Mouse (Mus musculus): ENCODE results near the gene Fkrp. TPM values are rescaled to one million over a fixed set of nuclear protein-coding genes. Genes with fewer than 3 reads are reported as not detected.

Gene Fkrp
- total and polyA plus RNA-seq, 2 experiments from 2014 or later: 37.8 to 54.6 TPM

DNA sequence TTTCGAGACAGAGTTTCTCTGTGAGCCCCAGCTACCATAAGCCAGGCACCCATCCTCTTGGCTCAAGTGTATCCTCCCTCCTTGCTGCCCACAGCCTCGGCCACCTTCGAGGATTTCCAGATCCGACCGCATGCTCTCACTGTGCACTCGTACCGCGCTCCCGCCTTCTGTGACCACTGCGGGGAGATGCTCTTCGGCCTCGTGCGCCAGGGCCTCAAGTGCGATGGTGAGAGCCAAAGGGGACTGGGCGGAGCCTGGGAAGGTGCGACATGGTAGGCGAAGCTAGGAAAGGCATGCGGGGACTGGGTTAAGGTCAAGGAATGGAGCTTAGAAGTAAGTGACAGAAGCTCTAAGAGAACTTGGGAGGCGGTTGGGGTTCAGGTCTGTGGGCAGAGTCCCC, 31.0 kb upstream of the Fkrp start:
- Histone ChIP-seq H3K9ac (no peak overlapping the region), H3K27me3 (ENCODE audit: insufficient read depth, low read length) (no peaks in the 10 kb centered on the region), H3K4me1 (ENCODE audit: insufficient read depth) (no peaks in the 10 kb centered on the region), H3K27ac (ENCODE audit: low read depth, low read length) (no peak overlapping the region), H3K9me3 (ENCODE audit: low read length) (no peaks in the 10 kb centered on the region), H3K4me3 (ENCODE audit: low read depth, low read length) (no peak overlapping the region), H3K4me2 (ENCODE audit: low read depth) (no peak overlapping the region), H3K36me3 (ENCODE audit: insufficient read depth) (0 out of 2 replicates have a peak, but pooled peaks cover 2% of the 10 kb centered on the region)
- no peak for TF ChIP-seq CTCF (IDR thresholded peaks at IDR 0.05; ENCODE audit: low read depth)
- 88% methylated on average over 19 of the region's 19 CpGs for WGBS
- no peak for ATAC-seq
- no peak for DNase-seq

- H3K36me3 ChIP-seq (ENCODE audit: insufficient read depth): no peaks in the 10 kb centered on the region
- TF ChIP-seq CTCF (IDR thresholded peaks at IDR 0.05; ENCODE audit: low read depth): no peak
- no peaks in the 10 kb centered on the region for H3K27me3 ChIP-seq (ENCODE audit: insufficient read depth, low read length)
- WGBS: 97% methylated on average over 5 of the region's 5 CpGs
- H3K9me3 ChIP-seq (ENCODE audit: low read length): no peaks in the 10 kb centered on the region
- ATAC-seq (no peak), DNase-seq (no peak)
- no peak overlapping the region for H3K4me3 ChIP-seq (ENCODE audit: low read depth, low read length)
- no peak overlapping the region for H3K9ac ChIP-seq
- no peaks in the 10 kb centered on the region for H3K4me1 ChIP-seq (ENCODE audit: insufficient read depth)
- H3K27ac ChIP-seq (ENCODE audit: low read depth, low read length): no peak overlapping the region
- no peak overlapping the region for H3K4me2 ChIP-seq (ENCODE audit: low read depth)
Measured at GRCm38 (mm10) chr7:16846775-16847174, 30.2 kb upstream of the Fkrp start.

DNA sequence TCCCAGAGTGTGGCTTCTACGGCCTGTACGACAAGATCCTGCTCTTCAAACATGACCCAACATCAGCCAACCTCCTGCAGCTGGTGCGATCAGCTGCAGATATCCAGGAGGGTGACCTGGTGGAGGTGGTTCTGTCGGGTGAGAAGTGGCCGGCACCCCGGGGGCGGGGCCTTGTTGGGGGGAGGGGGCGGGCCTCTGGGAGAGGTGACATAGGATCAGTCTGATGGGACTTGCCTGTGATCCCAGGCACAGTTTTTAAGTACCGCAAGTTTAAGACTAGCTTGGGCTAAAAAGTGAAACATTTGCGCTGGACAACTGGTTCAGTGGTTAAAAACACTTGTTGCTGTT, 29.3 kb upstream of the Fkrp start:
- H3K4me1 ChIP-seq (ENCODE audit: insufficient read depth): no peaks in the 10 kb centered on the region
- H3K27me3 ChIP-seq (ENCODE audit: insufficient read depth, low read length): no peaks in the 10 kb centered on the region
- H3K9ac ChIP-seq: no peak overlapping the region
- no peaks in the 10 kb centered on the region for H3K9me3 ChIP-seq (ENCODE audit: low read length)
- no peak overlapping the region for H3K27ac ChIP-seq (ENCODE audit: low read depth, low read length)
- DNase-seq (no peak), ATAC-seq (no peak)
- H3K4me3 ChIP-seq (ENCODE audit: low read depth, low read length): no peak overlapping the region
- peaks cover 6% of the 10 kb centered on the region for H3K36me3 ChIP-seq (ENCODE audit: insufficient read depth)
- no peak overlapping the region for H3K4me2 ChIP-seq (ENCODE audit: low read depth)
- TF ChIP-seq CTCF (IDR thresholded peaks at IDR 0.05; ENCODE audit: low read depth): no peak
- WGBS: 48% methylated on average over 10 of the region's 10 CpGs

DNA sequence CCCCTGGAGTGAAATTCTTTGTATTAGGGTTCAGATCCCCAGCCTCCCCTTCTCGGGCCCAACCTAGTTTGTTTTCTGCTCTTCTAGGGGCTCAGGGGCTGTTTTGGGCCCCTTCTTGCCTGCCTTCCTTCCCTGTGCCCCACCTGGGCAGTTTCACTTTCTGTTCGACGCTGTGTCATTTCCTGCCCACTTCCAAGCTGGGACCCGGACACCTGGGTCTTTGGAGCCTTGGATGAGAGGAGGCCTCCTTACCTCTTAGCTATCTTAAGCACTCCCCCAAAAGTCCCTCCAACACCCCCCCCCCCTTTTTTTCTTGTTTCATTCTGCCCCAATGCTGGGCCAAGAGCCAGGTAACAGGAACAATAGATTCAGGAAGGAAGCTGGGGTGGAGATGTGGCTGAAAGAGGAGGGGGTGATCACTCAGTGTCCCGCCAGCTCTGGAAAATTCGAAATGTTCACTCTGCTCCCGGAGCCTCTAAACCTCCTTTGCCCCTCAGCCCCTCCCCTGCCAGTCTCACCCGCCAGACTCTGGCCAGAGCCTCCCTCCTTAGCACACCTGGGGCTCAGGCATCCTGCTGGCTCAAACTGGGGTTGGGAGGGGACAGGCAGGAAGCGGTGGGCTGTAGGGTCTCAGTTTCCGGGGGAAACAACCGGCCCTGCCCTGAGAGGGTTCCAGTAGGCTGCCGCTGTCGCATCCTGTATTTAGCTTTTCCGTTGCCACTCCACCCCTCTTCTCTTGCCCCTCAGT, 28.7 kb upstream of the Fkrp start:
- no peaks in the 10 kb centered on the region for H3K9me3 ChIP-seq (ENCODE audit: low read length)
- no peak overlapping the region for H3K27ac ChIP-seq (ENCODE audit: low read depth, low read length)
- peaks cover 12% of the 10 kb centered on the region for H3K36me3 ChIP-seq (ENCODE audit: insufficient read depth)
- TF ChIP-seq CTCF (IDR thresholded peaks at IDR 0.05; ENCODE audit: low read depth): no peak
- no peak overlapping the region for H3K4me3 ChIP-seq (ENCODE audit: low read depth, low read length)
- H3K27me3 ChIP-seq (ENCODE audit: insufficient read depth, low read length): no peaks in the 10 kb centered on the region
- peak overlapping the region; percentile 4; the same call in 1 of the 2 replicates for H3K4me2 ChIP-seq (ENCODE audit: low read depth)
- no peak overlapping the region for H3K9ac ChIP-seq
- 37% methylated on average over 14 of the region's 14 CpGs for WGBS
- H3K4me1 ChIP-seq (ENCODE audit: insufficient read depth): no peaks in the 10 kb centered on the region
- ATAC-seq (no peak), DNase-seq (no peak)

DNA sequence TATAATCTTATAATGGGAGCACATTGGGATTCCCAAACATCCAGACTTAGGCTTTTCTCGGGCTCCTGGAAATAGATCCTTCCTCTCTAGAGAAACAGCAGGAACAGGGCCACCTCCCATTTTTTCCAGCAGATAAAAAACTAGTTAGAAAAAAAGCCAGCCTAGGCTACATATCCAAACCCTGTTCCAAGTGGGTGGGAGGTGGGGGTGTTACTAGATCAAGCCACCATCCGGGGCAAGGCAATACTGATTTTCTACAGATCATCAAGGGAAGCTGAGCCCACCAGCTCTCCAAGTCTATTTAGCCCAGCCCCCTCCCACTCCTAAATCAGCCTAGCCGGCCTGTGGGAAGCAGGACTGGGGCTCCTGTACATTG, 28.2 kb upstream of the Fkrp start:
- peaks cover 18% of the 10 kb centered on the region for H3K36me3 ChIP-seq (ENCODE audit: insufficient read depth)
- no peak overlapping the region for H3K27ac ChIP-seq (ENCODE audit: low read depth, low read length)
- ATAC-seq: no peak
- H3K4me1 ChIP-seq (ENCODE audit: insufficient read depth): no peaks in the 10 kb centered on the region
- TF ChIP-seq CTCF (IDR thresholded peaks at IDR 0.05; ENCODE audit: low read depth): no peak
- H3K27me3 ChIP-seq (ENCODE audit: insufficient read depth, low read length): no peaks in the 10 kb centered on the region
- WGBS: 65% methylated on average over 3 of the region's 3 CpGs
- 0 out of 2 replicates have a peak overlapping the region, but pooled peaks have one; percentile 4 for H3K4me2 ChIP-seq (ENCODE audit: low read depth)
- H3K9me3 ChIP-seq (ENCODE audit: low read length): no peaks in the 10 kb centered on the region
- no peak for DNase-seq
- no peak overlapping the region for H3K4me3 ChIP-seq (ENCODE audit: low read depth, low read length)
- H3K9ac ChIP-seq: no peak overlapping the region

DNA sequence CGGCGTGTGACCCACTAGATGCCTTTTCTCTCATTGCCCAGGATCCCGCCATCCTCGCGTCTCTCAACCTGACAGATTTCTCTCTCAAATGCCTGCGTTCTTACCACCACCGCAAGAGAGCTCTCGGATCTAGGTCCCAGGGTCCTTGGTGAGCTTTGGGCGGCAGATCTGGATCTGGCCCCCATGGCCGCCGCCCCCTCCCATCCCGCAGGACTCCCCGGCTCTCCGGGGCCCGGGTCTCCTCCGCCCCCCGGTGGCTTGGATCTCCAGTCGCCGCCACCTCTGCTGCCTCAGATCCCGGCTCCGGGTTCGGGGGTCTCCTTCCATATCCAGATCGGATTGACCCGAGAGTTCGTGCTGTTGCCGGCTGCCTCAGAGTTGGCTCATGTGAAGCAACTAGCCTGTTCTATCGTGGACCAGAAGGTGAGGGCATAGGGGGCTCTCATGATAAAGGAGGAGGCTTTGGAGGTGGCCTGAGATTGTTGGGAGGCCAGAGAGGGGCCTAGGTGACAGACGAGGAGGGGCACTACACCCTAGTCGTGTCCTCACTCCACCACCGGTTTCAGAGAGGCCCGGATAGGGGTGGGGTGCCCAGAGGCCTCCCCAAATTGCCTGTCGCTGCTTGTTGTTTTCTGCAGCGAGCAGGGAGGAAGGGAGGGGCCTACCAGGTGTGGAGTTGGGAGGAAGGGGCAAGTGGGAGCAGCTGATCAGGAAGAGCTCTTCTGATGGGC, 27.1 kb upstream of the Fkrp start:
- no peak for ATAC-seq
- Histone ChIP-seq H3K36me3 (ENCODE audit: insufficient read depth) (peaks cover 28% of the 10 kb centered on the region), H3K4me1 (ENCODE audit: insufficient read depth) (no peaks in the 10 kb centered on the region), H3K27ac (ENCODE audit: low read depth, low read length) (0 out of 2 replicates have a peak overlapping the region, but pooled peaks have one; percentile 10), H3K4me3 (ENCODE audit: low read depth, low read length) (peak overlapping the region; percentile 62), H3K27me3 (ENCODE audit: insufficient read depth, low read length) (no peaks in the 10 kb centered on the region), H3K9me3 (ENCODE audit: low read length) (no peaks in the 10 kb centered on the region), H3K4me2 (ENCODE audit: low read depth) (peak overlapping the region; percentile 95), H3K9ac (peak overlapping the region; percentile 61)
- TF ChIP-seq CTCF (IDR thresholded peaks at IDR 0.05; ENCODE audit: low read depth): no peak
- peak; percentile 24 for DNase-seq
- under 1% methylated on average over 33 of the region's 33 CpGs for WGBS

DNA sequence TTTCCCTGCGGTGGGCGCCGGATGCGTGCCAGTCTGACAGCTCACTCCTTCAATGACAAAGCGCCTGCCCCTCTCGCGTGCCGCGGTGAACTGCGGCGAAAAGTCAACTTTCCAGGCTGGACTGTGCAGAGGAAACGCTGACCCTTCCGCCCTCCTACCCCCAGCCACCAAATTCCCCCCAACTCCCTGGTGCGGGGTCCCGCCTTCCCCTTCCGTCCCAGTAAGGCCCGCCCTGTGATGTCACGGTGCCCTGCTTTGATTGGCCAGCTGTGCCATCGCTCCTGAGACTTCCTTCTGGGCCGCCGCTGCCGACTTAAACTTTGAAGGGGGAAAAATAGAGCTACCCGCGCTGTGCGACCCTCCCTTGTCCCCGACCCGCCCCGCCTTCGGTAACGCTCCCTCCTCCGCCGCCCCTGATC, 26.1 kb upstream of the Fkrp start, which contains the start of gene Prkd2:
Gene Prkd2 (plus strand): TSS at position 258 of the 419 bp plus-strand sequence.
- ATAC-seq (peak; percentile 95), DNase-seq (peak; percentile 90)
- H3K36me3 ChIP-seq (ENCODE audit: insufficient read depth): peaks cover 38% of the 10 kb centered on the region
- peak within 1 kb of the TSS; percentile 61 for H3K9ac ChIP-seq
- H3K27me3 ChIP-seq (ENCODE audit: insufficient read depth, low read length): no peaks in the 10 kb centered on the region
- no peaks in the 10 kb centered on the region for H3K9me3 ChIP-seq (ENCODE audit: low read length)
- 2% methylated on average over 32 of the region's 32 CpGs for WGBS
- H3K4me3 ChIP-seq (ENCODE audit: low read depth, low read length): peak within 1 kb of the TSS; percentile 62
- H3K4me2 ChIP-seq (ENCODE audit: low read depth): peak within 1 kb of the TSS; percentile 95
- TF ChIP-seq CTCF (IDR thresholded peaks at IDR 0.05; ENCODE audit: low read depth): no peak
- no peaks in the 10 kb centered on the region for H3K4me1 ChIP-seq (ENCODE audit: insufficient read depth)
- H3K27ac ChIP-seq (ENCODE audit: low read depth, low read length): peak within 1 kb of the TSS; percentile 29; the same call in 1 of the 2 replicates

Data from forebrain, postnatal 0 days (tissue).